Mouse (Mus musculus) adrenal gland (tissue): Measurements from ENCODE around the gene Kmt2c.

Experiments used
- intact Hi-C: fragments of 180-260 bp; cut with DNase I; formaldehyde crosslinking; loops from one replicate; pipeline ENCODE4 v1.15.1; 2025
- long read RNA-seq, 2 experiments: library from polyadenylated mRNA; unstranded; transcript quantifications; one replicate each; pipeline ENCODE4 v2.0.0; 2020; ENCODE audit warnings: borderline replicate concordance in 1 of 2; ENCODE audit not compliant: insufficient replicate concordance in 1 of 2

Kmt2c gene
- long read RNA-seq, experiment 1, partial matches to known transcripts, result 3 of 4 reads
- long read RNA-seq, experiment 1, other reads (novel, unspliced or antisense), result 1 of 4 reads
- long read RNA-seq, experiment 2, partial matches to known transcripts, result 12 of 14 reads
- long read RNA-seq, experiment 2, other reads (novel, unspliced or antisense), result 2 of 14 reads

GRCm38 (mm10) chr5:25498346-25498820, at the start of gene Kmt2c:
Gene Kmt2c, minus strand, starts transcription at chr5:25498783.
- intact Hi-C loops, result loop anchor here (10.0 kb wide), 1 partner anchor 206 kb away; the partner anchor contains the start of gene Xrcc2

- intact Hi-C loops, result no loop called here
These were observed 48.3 kb upstream of the Kmt2c start for GRCm38 (mm10) chr5:25546912-25547311.

GRCm38 (mm10) chr5:25544566-25544965, 46.0 kb upstream of the Kmt2c start:
- intact Hi-C loops, result no loop called here

GRCm38 (mm10) chr5:25544061-25544460, 45.5 kb upstream of the Kmt2c start:
- intact Hi-C loops, result no loop called here

GRCm38 (mm10) chr5:25541661-25542060, 43.1 kb upstream of the Kmt2c start:
- intact Hi-C loops, result no loop called here

- intact Hi-C loops, result no loop called here
These were observed 42.3 kb upstream of the Kmt2c start for GRCm38 (mm10) chr5:25540921-25541320.

GRCm38 (mm10) chr5:25540412-25540811, 41.8 kb upstream of the Kmt2c start:
- intact Hi-C loops, result no loop called here

- intact Hi-C loops, result no loop called here
These were observed 38.4 kb upstream of the Kmt2c start for GRCm38 (mm10) chr5:25536921-25537409.

GRCm38 (mm10) chr5:25536451-25536850, 37.9 kb upstream of the Kmt2c start:
- intact Hi-C loops, result no loop called here

GRCm38 (mm10) chr5:25535566-25535965, 37.0 kb upstream of the Kmt2c start:
- intact Hi-C loops, result no loop called here

- intact Hi-C loops, result no loop called here
These were observed 34.7 kb upstream of the Kmt2c start for GRCm38 (mm10) chr5:25533298-25533697.

- intact Hi-C loops, result no loop called here
These were observed 33.9 kb upstream of the Kmt2c start for GRCm38 (mm10) chr5:25532256-25533147.

GRCm38 (mm10) chr5:25530629-25531028, 32.0 kb upstream of the Kmt2c start:
- intact Hi-C loops, result no loop called here

- intact Hi-C loops, result loop anchor here (2.0 to 10.0 kb wide), 2 partner anchors 27 to 95 kb away; no protein-coding TSS in a partner anchor
These were observed 31.2 kb upstream of the Kmt2c start for GRCm38 (mm10) chr5:25529529-25530421.

GRCm38 (mm10) chr5:25528851-25529528, 30.4 kb upstream of the Kmt2c start:
- intact Hi-C loops, result loop anchor here (2.0 to 10.0 kb wide), 2 partner anchors 26 to 94 kb away; no protein-coding TSS in a partner anchor

- intact Hi-C loops, result loop anchor here (2.0 to 10.0 kb wide), 2 partner anchors 25 to 93 kb away; no protein-coding TSS in a partner anchor
These were observed 29.4 kb upstream of the Kmt2c start for GRCm38 (mm10) chr5:25527971-25528370.

GRCm38 (mm10) chr5:25526926-25527325, 28.3 kb upstream of the Kmt2c start:
- intact Hi-C loops, result loop anchor here (10.0 kb wide), 1 partner anchor 92 kb away; no protein-coding TSS in a partner anchor

- intact Hi-C loops, result loop anchor here (10.0 kb wide), 1 partner anchor 91 kb away; no protein-coding TSS in a partner anchor
These were observed 27.5 kb upstream of the Kmt2c start for GRCm38 (mm10) chr5:25526116-25526515.

- intact Hi-C loops, result loop anchor here (10.0 kb wide), 1 partner anchor 87 kb away; no protein-coding TSS in a partner anchor
These were observed 22.9 kb upstream of the Kmt2c start for GRCm38 (mm10) chr5:25521461-25521860.

- intact Hi-C loops, result loop anchor here (10.0 kb wide), 1 partner anchor 85 kb away; no protein-coding TSS in a partner anchor
These were observed 21.2 kb upstream of the Kmt2c start for GRCm38 (mm10) chr5:25519820-25520219.
